12 mouse cellular contexts compared by ENCODE assay signal in the genomic region with DNA sequence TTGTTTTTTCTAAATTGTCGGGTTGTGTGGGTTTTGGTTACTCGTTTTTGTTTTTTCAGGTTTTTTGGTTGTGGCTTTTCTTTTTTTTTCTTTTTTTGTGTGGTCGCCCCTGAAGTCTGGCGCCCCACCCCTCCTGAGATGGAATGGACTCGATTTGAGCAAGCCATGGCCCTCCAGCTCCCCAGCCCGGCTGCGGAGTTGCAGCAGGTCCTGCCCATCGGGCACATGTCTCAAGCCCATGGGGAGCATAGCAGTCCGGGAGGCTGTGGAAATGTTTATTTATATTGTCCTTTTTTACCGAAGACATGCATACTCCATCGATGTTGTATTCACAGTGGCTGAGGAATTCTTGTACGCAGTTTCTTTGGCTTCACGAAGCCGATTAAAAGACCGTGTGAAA. TPM values are rescaled to one million over a fixed set of nuclear protein-coding genes. Genes with fewer than 3 reads are reported as not detected.
A peak's percentile ranks its signal among the peaks of the same experiment; 100 is the strongest.
DNase-seq lines count a peak whose midpoint lies in the region; ATAC-seq and TF ChIP-seq lines count a peak whose summit lies in the region.
"Had no signal": no experiment of that assay in that cellular context is flagged by ENCODE, and none has a peak within 500 bp of the region (broad histone marks: within the 10 kb centered on the region; RNA-seq: fewer than 3 reads in every experiment).

No protein-coding gene starts in this region.

- 86% methylated on average over 15 of the region's 15 CpGs for WGBS in heart, embryonic 13.5 days
- WGBS in midbrain, embryonic 13.5 days, result 90% methylated on average over 15 of the region's 15 CpGs
- WGBS in midbrain, postnatal 0 days, result 88% methylated on average over 15 of the region's 15 CpGs
- 93% methylated on average over 15 of the region's 15 CpGs for WGBS in limb, embryonic 10.5 days

- H3K36me3 ChIP-seq in heart, embryonic 13.5 days, result peaks cover 36% of the 10 kb centered on the region
- H3K36me3 ChIP-seq in midbrain, embryonic 13.5 days, result peaks cover 28% of the 10 kb centered on the region
- peaks cover 18% of the 10 kb centered on the region for H3K36me3 ChIP-seq in midbrain, postnatal 0 days (ENCODE audit: insufficient read depth, low read length)
- peaks cover 40% of the 10 kb centered on the region for H3K36me3 ChIP-seq in limb, embryonic 10.5 days

- no peaks in the 10 kb centered on the region for H3K27me3 ChIP-seq in heart, embryonic 13.5 days (replicated peaks)
- no peaks in the 10 kb centered on the region for H3K27me3 ChIP-seq in midbrain, embryonic 13.5 days
- H3K27me3 ChIP-seq in midbrain, postnatal 0 days (ENCODE audit: insufficient read depth, low read length), result no peaks in the 10 kb centered on the region
- H3K27me3 ChIP-seq in limb, embryonic 10.5 days (ENCODE audit: low read depth, poor library complexity, severe bottlenecking), result no peaks in the 10 kb centered on the region

- no peak overlapping the region for H3K4me3 ChIP-seq in heart, embryonic 13.5 days
- H3K4me3 ChIP-seq in midbrain, embryonic 13.5 days (replicated peaks), result no peak overlapping the region
- H3K4me3 ChIP-seq in midbrain, postnatal 0 days (ENCODE audit: low read depth, low read length), result no peak overlapping the region
- H3K4me3 ChIP-seq in limb, embryonic 10.5 days, result no peak overlapping the region
- H3K4me3 ChIP-seq: heart, adult 2 months had no signal

- H3K27ac ChIP-seq in heart, embryonic 13.5 days (replicated peaks), result 0 out of 2 replicates have a peak overlapping the region, but pooled peaks have one; percentile 12
- H3K27ac ChIP-seq in midbrain, embryonic 13.5 days, result no peak overlapping the region
- H3K27ac ChIP-seq in midbrain, postnatal 0 days (ENCODE audit: low read depth, low read length), result no peak overlapping the region
- 0 out of 2 replicates have a peak overlapping the region, but pooled peaks have one; percentile 84 for H3K27ac ChIP-seq in limb, embryonic 10.5 days

- no peak for TF ChIP-seq CTCF in midbrain, postnatal 0 days (IDR thresholded peaks at IDR 0.05)

- H3K4me1 ChIP-seq in heart, embryonic 13.5 days, result peaks cover 55% of the 10 kb centered on the region
- H3K4me1 ChIP-seq in midbrain, embryonic 13.5 days (replicated peaks), result peaks cover 69% of the 10 kb centered on the region
- peaks cover 7% of the 10 kb centered on the region; the same call in 1 of the 2 replicates for H3K4me1 ChIP-seq in midbrain, postnatal 0 days (ENCODE audit: insufficient read depth, low read length)
- H3K4me1 ChIP-seq in limb, embryonic 10.5 days, result peaks cover 62% of the 10 kb centered on the region

- no peak for ATAC-seq in heart, embryonic 13.5 days (ENCODE audit: extremely low read depth, insufficient number of reproducible peaks, low FRiP score, low TSS enrichment)
- no peak for ATAC-seq in midbrain, embryonic 13.5 days
- ATAC-seq in midbrain, postnatal 0 days (ENCODE audit: low FRiP score), result no peak
- ATAC-seq in activated CD4-positive, CD25-positive, alpha-beta regulatory T cell, adult 4 months, result no peak
- ATAC-seq: inflammation-experienced regulatory T-cells, adult 6 months had no signal

- intact Hi-C loops in heart, postnatal 25 days (cut with DNase I), result loop anchor here (10.0 kb wide), 1 partner anchor 204 kb away; no protein-coding TSS in a partner anchor

- no peak for DNase-seq in heart, postnatal 25 days (ENCODE audit: low spot score)
- DNase-seq in midbrain, postnatal 0 days (ENCODE audit: low spot score), result no peak
- DNase-seq in limb, embryonic 10.5 days (ENCODE audit: low spot score), result no peak
- no peak for DNase-seq in heart, adult 8-10 months (ENCODE audit: low spot score)
- DNase-seq: embryo, embryonic 11 days; lung, postnatal 14 days; right cerebral cortex, adult 18-20 months had no signal

- H3K9me3 ChIP-seq in heart, embryonic 13.5 days, result no peaks in the 10 kb centered on the region
- H3K9me3 ChIP-seq in midbrain, embryonic 13.5 days, result no peaks in the 10 kb centered on the region
- no peaks in the 10 kb centered on the region for H3K9me3 ChIP-seq in midbrain, postnatal 0 days (ENCODE audit: low read length)
- no peaks in the 10 kb centered on the region for H3K9me3 ChIP-seq in limb, embryonic 10.5 days (replicated peaks)

- H3K4me2 ChIP-seq in heart, embryonic 13.5 days, result no peak overlapping the region
- 0 out of 2 replicates have a peak overlapping the region, but pooled peaks have one; percentile 64 for H3K4me2 ChIP-seq in midbrain, embryonic 13.5 days (replicated peaks)
- H3K4me2 ChIP-seq in midbrain, postnatal 0 days (ENCODE audit: low read depth, low read length, poor library complexity, severe bottlenecking), result no peak overlapping the region

- H3K9ac ChIP-seq in heart, embryonic 13.5 days, result peak overlapping the region; percentile 16; the same call in 1 of the 2 replicates
- peak overlapping the region; percentile 25; the same call in 1 of the 2 replicates for H3K9ac ChIP-seq in midbrain, embryonic 13.5 days (replicated peaks)
- H3K9ac ChIP-seq in midbrain, postnatal 0 days (replicated peaks; ENCODE audit: low read length, poor library complexity, severe bottlenecking), result no peak overlapping the region

RNA-seq across cellular contexts. Expression of gene 1600002K03Rik, which starts 1.5 kb away (rescaled TPM):
- polyA plus RNA-seq in heart, embryonic 13.5 days (2015; fragmentation: Nextera tagmentation; extraction: Ambion mirVana), result 10.4 and 13.1 TPM in 2 replicates
- total RNA-seq in heart, postnatal 25 days (2021), result 1 to 10 TPM; 4.2 to 5.2 TPM
- 11.9 and 14.5 TPM in 2 replicates for polyA plus RNA-seq in midbrain, embryonic 13.5 days (2015; fragmentation: Nextera tagmentation; extraction: Ambion mirVana)
- 2.3 and 2.8 TPM in 2 replicates for total RNA-seq in midbrain, postnatal 0 days (2014; rRNA removed)
- polyA plus RNA-seq in midbrain, postnatal 0 days (2015; fragmentation: Nextera tagmentation; extraction: Ambion mirVana), result 4.1 and 5.3 TPM in 2 replicates
- polyA plus RNA-seq in limb, embryonic 10.5 days (2016; fragmentation: Nextera tagmentation; extraction: Ambion mirVana), result 8.7 and 13.1 TPM in 2 replicates
- 10 to 100 TPM; 18.0 to 22.7 TPM for polyA plus RNA-seq in activated CD4-positive, CD25-positive, alpha-beta regulatory T cell, adult 4 months (2017; shearing (Covaris generic))
- 1 to 10 TPM; 4.9 to 7.7 (median 5.9) TPM for total RNA-seq in heart, adult 8-10 months (2022)

RNA-seq across cellular contexts. Expression of gene Cirbp, which starts 5.5 kb away (rescaled TPM):
- 87.9 and 96.4 TPM in 2 replicates for polyA plus RNA-seq in heart, embryonic 13.5 days (2015; fragmentation: Nextera tagmentation; extraction: Ambion mirVana)
- total RNA-seq in heart, postnatal 25 days (2021), result 10 to 100 TPM; 31.7 to 43.1 TPM
- 354 and 412 TPM in 2 replicates for polyA plus RNA-seq in midbrain, embryonic 13.5 days (2015; fragmentation: Nextera tagmentation; extraction: Ambion mirVana)
- 315 and 337 TPM in 2 replicates for total RNA-seq in midbrain, postnatal 0 days (2014; rRNA removed)
- 760 and 829 TPM in 2 replicates for polyA plus RNA-seq in midbrain, postnatal 0 days (2015; fragmentation: Nextera tagmentation; extraction: Ambion mirVana)
- polyA plus RNA-seq in limb, embryonic 10.5 days (2016; fragmentation: Nextera tagmentation; extraction: Ambion mirVana), result 90.7 and 129 TPM in 2 replicates
- 100 to 1,000 TPM; 132 to 177 TPM for polyA plus RNA-seq in activated CD4-positive, CD25-positive, alpha-beta regulatory T cell, adult 4 months (2017; shearing (Covaris generic))
- 10 to 100 TPM; 34.7 to 69.7 (median 51.6) TPM for total RNA-seq in heart, adult 8-10 months (2022)

RNA-seq across cellular contexts. Expression of gene Efna2, which starts 8.0 kb away (rescaled TPM):
- polyA plus RNA-seq in heart, embryonic 13.5 days (2015; fragmentation: Nextera tagmentation; extraction: Ambion mirVana), result 8.5 and 10.6 TPM in 2 replicates
- 1 to 10 TPM in 1 of 2 experiments, under 1 TPM in 1; 0.91 to 1.1 TPM for total RNA-seq in heart, postnatal 25 days (2021)
- 34.5 and 41.3 TPM in 2 replicates for polyA plus RNA-seq in midbrain, embryonic 13.5 days (2015; fragmentation: Nextera tagmentation; extraction: Ambion mirVana)
- 45.1 and 51.1 TPM in 2 replicates for total RNA-seq in midbrain, postnatal 0 days (2014; rRNA removed)
- polyA plus RNA-seq in midbrain, postnatal 0 days (2015; fragmentation: Nextera tagmentation; extraction: Ambion mirVana), result 52.1 and 58.4 TPM in 2 replicates
- polyA plus RNA-seq in limb, embryonic 10.5 days (2016; fragmentation: Nextera tagmentation; extraction: Ambion mirVana), result 63.1 and 66.8 TPM in 2 replicates
- polyA plus RNA-seq in activated CD4-positive, CD25-positive, alpha-beta regulatory T cell, adult 4 months (2017; shearing (Covaris generic)), result not detected
- total RNA-seq in heart, adult 8-10 months (2022), result 1 to 10 TPM in 3 of 4 experiments, under 1 TPM in 1; 0.78 to 1.2 (median 1.1) TPM
- polyA plus RNA-seq: inflammation-experienced regulatory T-cells, adult 6 months had no signal

RNA-seq across cellular contexts. Expression of gene Midn, which starts 23.2 kb away (rescaled TPM):
- polyA plus RNA-seq in heart, embryonic 13.5 days (2015; fragmentation: Nextera tagmentation; extraction: Ambion mirVana), result 15.6 and 15.7 TPM in 2 replicates
- 100 to 1,000 TPM in 1 of 2 experiments, 10 to 100 TPM in 1; 92.1 to 120 TPM for total RNA-seq in heart, postnatal 25 days (2021)
- polyA plus RNA-seq in midbrain, embryonic 13.5 days (2015; fragmentation: Nextera tagmentation; extraction: Ambion mirVana), result 35.9 and 40.6 TPM in 2 replicates
- 114 and 143 TPM in 2 replicates for total RNA-seq in midbrain, postnatal 0 days (2014; rRNA removed)
- 16.3 and 17.2 TPM in 2 replicates for polyA plus RNA-seq in midbrain, postnatal 0 days (2015; fragmentation: Nextera tagmentation; extraction: Ambion mirVana)
- 26.2 and 27.1 TPM in 2 replicates for polyA plus RNA-seq in limb, embryonic 10.5 days (2016; fragmentation: Nextera tagmentation; extraction: Ambion mirVana)
- 1 to 10 TPM; 7.3 to 9.2 TPM for polyA plus RNA-seq in activated CD4-positive, CD25-positive, alpha-beta regulatory T cell, adult 4 months (2017; shearing (Covaris generic))
- 100 to 1,000 TPM in 1 of 4 experiments, 10 to 100 TPM in 3; 83.9 to 111 (median 91.0) TPM for total RNA-seq in heart, adult 8-10 months (2022)

RNA-seq across cellular contexts. Expression of gene Cbarp, which starts 30.6 kb away (rescaled TPM):
- polyA plus RNA-seq in heart, embryonic 13.5 days (2015; fragmentation: Nextera tagmentation; extraction: Ambion mirVana), result 1.6 and 2.5 TPM in 2 replicates
- 1 to 10 TPM; 2.4 to 3.1 TPM for total RNA-seq in heart, postnatal 25 days (2021)
- 40.6 and 45.3 TPM in 2 replicates for polyA plus RNA-seq in midbrain, embryonic 13.5 days (2015; fragmentation: Nextera tagmentation; extraction: Ambion mirVana)
- 273 and 276 TPM in 2 replicates for total RNA-seq in midbrain, postnatal 0 days (2014; rRNA removed)
- polyA plus RNA-seq in midbrain, postnatal 0 days (2015; fragmentation: Nextera tagmentation; extraction: Ambion mirVana), result 120 and 121 TPM in 2 replicates
- polyA plus RNA-seq in limb, embryonic 10.5 days (2016; fragmentation: Nextera tagmentation; extraction: Ambion mirVana), result 3.3 and 4.7 TPM in 2 replicates
- polyA plus RNA-seq in activated CD4-positive, CD25-positive, alpha-beta regulatory T cell, adult 4 months (2017; shearing (Covaris generic)), result under 1 TPM; 0.74 to 0.96 TPM
- total RNA-seq in heart, adult 8-10 months (2022), result 1 to 10 TPM; 3.8 to 6.1 (median 4.6) TPM

Comparison
In these comparisons a context has a peak if more than half of its experiments do, and no peak if none do; other contexts are left out.
1. H3K27ac ChIP-seq: peak in heart, embryonic 13.5 days (single experiment) and limb, embryonic 10.5 days (single experiment); none in midbrain, embryonic 13.5 days (single experiment) and midbrain, postnatal 0 days (single experiment).